Mouse (Mus musculus): ENCODE measurements around the gene Bmpr1b. TPM values are rescaled to one million over a fixed set of nuclear protein-coding genes. Genes with fewer than 3 reads are reported as not detected.

The Bmpr1b gene
- polyA plus RNA-seq, 1 experiment from 2014 or later = 2.7 TPM

- WGBS = 87% methylated on average over 4 of the region's 4 CpGs
Observed at GRCm38 (mm10) chr3:142113208-142113607, 56.0 kb downstream of the Bmpr1b start.

GRCm38 (mm10) chr3:142106227-142106626, 63.0 kb downstream of the Bmpr1b start:
- 82% methylated on average over 6 of the region's 6 CpGs for WGBS
- Histone ChIP-seq H3K4me1 (replicated peaks; ENCODE audit: control insufficient read depth, insufficient read depth) (no peaks in the 10 kb centered on the region), H3K27ac (replicated peaks) (no peak overlapping the region), H3K27me3 (ENCODE audit: control insufficient read depth, insufficient read depth, low read length) (no peaks in the 10 kb centered on the region), H3K4me3 (ENCODE audit: low read depth, low read length) (no peak overlapping the region), H3K4me2 (replicated peaks; ENCODE audit: low read depth) (no peak overlapping the region), H3K9ac (ENCODE audit: low read length) (no peak overlapping the region), H3K36me3 (ENCODE audit: control insufficient read depth, insufficient read depth, low read length) (no peaks in the 10 kb centered on the region), H3K9me3 (ENCODE audit: control insufficient read depth, low read length) (no peaks in the 10 kb centered on the region)
- ATAC-seq (ENCODE audit: low FRiP score, low TSS enrichment) (no peak), DNase-seq (ENCODE audit: low spot score) (no peak)
- TF ChIP-seq CTCF (IDR thresholded peaks at IDR 0.05; ENCODE audit: low read depth) (no peak), EP300 (optimal IDR thresholded peaks at IDR 0.05) (no peak)

More at GRCm38 (mm10) chr3:142113208-142113607, 56.0 kb downstream of the Bmpr1b start:
- Histone ChIP-seq H3K27ac (replicated peaks) (no peak overlapping the region), H3K4me1 (replicated peaks; ENCODE audit: control insufficient read depth, insufficient read depth) (no peaks in the 10 kb centered on the region), H3K4me2 (replicated peaks; ENCODE audit: low read depth) (no peak overlapping the region), H3K9ac (ENCODE audit: low read length) (no peak overlapping the region), H3K4me3 (ENCODE audit: low read depth, low read length) (no peak overlapping the region), H3K36me3 (ENCODE audit: control insufficient read depth, insufficient read depth, low read length) (no peaks in the 10 kb centered on the region), H3K9me3 (ENCODE audit: control insufficient read depth, low read length) (no peaks in the 10 kb centered on the region), H3K27me3 (ENCODE audit: control insufficient read depth, insufficient read depth, low read length) (no peaks in the 10 kb centered on the region)
- ATAC-seq (ENCODE audit: low FRiP score, low TSS enrichment) = no peak
- no peak for TF ChIP-seq EP300 (optimal IDR thresholded peaks at IDR 0.05)
- DNase-seq (ENCODE audit: low spot score) = no peak

- DNase-seq (ENCODE audit: low spot score) (no peak), ATAC-seq (ENCODE audit: low FRiP score, low TSS enrichment) (no peak)
- H3K4me1 ChIP-seq (replicated peaks; ENCODE audit: control insufficient read depth, insufficient read depth) = no peaks in the 10 kb centered on the region
- 93% methylated on average over 10 of the region's 10 CpGs for WGBS
- H3K4me3 ChIP-seq (ENCODE audit: low read depth, low read length) = no peak overlapping the region
- TF ChIP-seq EP300 (optimal IDR thresholded peaks at IDR 0.05) = no peak
- TF ChIP-seq CTCF (IDR thresholded peaks at IDR 0.05; ENCODE audit: low read depth) = no peak
- H3K4me2 ChIP-seq (replicated peaks; ENCODE audit: low read depth) = no peak overlapping the region
- no peaks in the 10 kb centered on the region for H3K9me3 ChIP-seq (ENCODE audit: control insufficient read depth, low read length)
- no peaks in the 10 kb centered on the region for H3K36me3 ChIP-seq (ENCODE audit: control insufficient read depth, insufficient read depth, low read length)
- H3K27me3 ChIP-seq (ENCODE audit: control insufficient read depth, insufficient read depth, low read length) = no peaks in the 10 kb centered on the region
- H3K9ac ChIP-seq (ENCODE audit: low read length) = no peak overlapping the region
- H3K27ac ChIP-seq (replicated peaks) = no peak overlapping the region
Observed at GRCm38 (mm10) chr3:142104027-142104805, 65.0 kb downstream of the Bmpr1b start.

GRCm38 (mm10) chr3:142103622-142104021, 65.6 kb downstream of the Bmpr1b start:
- Histone ChIP-seq H3K4me1 (replicated peaks; ENCODE audit: control insufficient read depth, insufficient read depth) (no peaks in the 10 kb centered on the region), H3K4me2 (replicated peaks; ENCODE audit: low read depth) (no peak overlapping the region), H3K4me3 (ENCODE audit: low read depth, low read length) (no peak overlapping the region), H3K36me3 (ENCODE audit: control insufficient read depth, insufficient read depth, low read length) (no peaks in the 10 kb centered on the region), H3K27ac (replicated peaks) (no peak overlapping the region), H3K9ac (ENCODE audit: low read length) (no peak overlapping the region), H3K9me3 (ENCODE audit: control insufficient read depth, low read length) (no peaks in the 10 kb centered on the region), H3K27me3 (ENCODE audit: control insufficient read depth, insufficient read depth, low read length) (no peaks in the 10 kb centered on the region)
- TF ChIP-seq EP300 (optimal IDR thresholded peaks at IDR 0.05) (no peak), CTCF (IDR thresholded peaks at IDR 0.05; ENCODE audit: low read depth) (no peak)
- DNase-seq (ENCODE audit: low spot score) = no peak
- no peak for ATAC-seq (ENCODE audit: low FRiP score, low TSS enrichment)
- WGBS = 67% methylated on average over 4 of the region's 4 CpGs

- 46% methylated on average over 2 of the region's 2 CpGs for WGBS
Observed at GRCm38 (mm10) chr3:142099151-142099550, 70.1 kb downstream of the Bmpr1b start.

GRCm38 (mm10) chr3:142094049-142094448, 75.2 kb downstream of the Bmpr1b start:
- Histone ChIP-seq H3K4me2 (replicated peaks; ENCODE audit: low read depth) (no peak overlapping the region), H3K9me3 (ENCODE audit: control insufficient read depth, low read length) (no peaks in the 10 kb centered on the region), H3K27ac (replicated peaks) (no peak overlapping the region), H3K36me3 (ENCODE audit: control insufficient read depth, insufficient read depth, low read length) (no peaks in the 10 kb centered on the region), H3K27me3 (ENCODE audit: control insufficient read depth, insufficient read depth, low read length) (no peaks in the 10 kb centered on the region), H3K9ac (ENCODE audit: low read length) (no peak overlapping the region), H3K4me1 (replicated peaks; ENCODE audit: control insufficient read depth, insufficient read depth) (no peaks in the 10 kb centered on the region), H3K4me3 (ENCODE audit: low read depth, low read length) (no peak overlapping the region)
- ATAC-seq (ENCODE audit: low FRiP score, low TSS enrichment) (no peak), DNase-seq (ENCODE audit: low spot score) (no peak)
- TF ChIP-seq CTCF (IDR thresholded peaks at IDR 0.05; ENCODE audit: low read depth) = no peak
- TF ChIP-seq EP300 (optimal IDR thresholded peaks at IDR 0.05) = no peak
- 79% methylated on average over 4 of the region's 4 CpGs for WGBS

More at GRCm38 (mm10) chr3:142099151-142099550, 70.1 kb downstream of the Bmpr1b start:
- Histone ChIP-seq H3K4me1 (replicated peaks; ENCODE audit: control insufficient read depth, insufficient read depth) (no peaks in the 10 kb centered on the region), H3K27me3 (ENCODE audit: control insufficient read depth, insufficient read depth, low read length) (no peaks in the 10 kb centered on the region), H3K36me3 (ENCODE audit: control insufficient read depth, insufficient read depth, low read length) (no peaks in the 10 kb centered on the region), H3K4me3 (ENCODE audit: low read depth, low read length) (no peak overlapping the region), H3K4me2 (replicated peaks; ENCODE audit: low read depth) (no peak overlapping the region), H3K27ac (replicated peaks) (no peak overlapping the region), H3K9me3 (ENCODE audit: control insufficient read depth, low read length) (no peaks in the 10 kb centered on the region), H3K9ac (ENCODE audit: low read length) (no peak overlapping the region)
- ATAC-seq (ENCODE audit: low FRiP score, low TSS enrichment) (no peak), DNase-seq (ENCODE audit: low spot score) (no peak)
- TF ChIP-seq CTCF (IDR thresholded peaks at IDR 0.05; ENCODE audit: low read depth) = no peak
- TF ChIP-seq EP300 (optimal IDR thresholded peaks at IDR 0.05) = no peak

All from stomach, postnatal 0 days (tissue).